Mouse (Mus musculus): ENCODE measurements at regions not wholly inside any gene's neighbourhood (a gene's known extent, or its start where the extent isn't known, plus 50 kb on each side); places are given as distances from the start of the nearest gene placed in this dataset.
A peak's percentile ranks its signal among the peaks of the same experiment; 100 is the strongest.

GRCm38 (mm10) chr12:56252612-56253444 lies 92.9 kb downstream of the Mbip start:
- Histone ChIP-seq H3K4me1 (ENCODE audit: insufficient read depth, low read length) (no peaks in the 10 kb centered on the region), H3K9me3 (ENCODE audit: low read length) (no peaks in the 10 kb centered on the region), H3K27me3 (ENCODE audit: insufficient read depth, low read length) (no peaks in the 10 kb centered on the region), H3K4me2 (ENCODE audit: low read depth, low read length, poor library complexity, severe bottlenecking) (no peak overlapping the region), H3K4me3 (ENCODE audit: low read depth, low read length) (no peak overlapping the region), H3K36me3 (ENCODE audit: insufficient read depth, low read length) (no peaks in the 10 kb centered on the region), H3K27ac (ENCODE audit: low read depth, low read length) (no peak overlapping the region), H3K9ac (replicated peaks; ENCODE audit: low read length, poor library complexity, severe bottlenecking) (no peak overlapping the region)
- DNase-seq (ENCODE audit: low spot score), result no peak
- TF ChIP-seq CTCF (IDR thresholded peaks at IDR 0.05), result no peak
- ATAC-seq (ENCODE audit: low FRiP score), result no peak
- 28% methylated on average over 7 of the region's 7 CpGs for WGBS

GRCm38 (mm10) chr12:56250262-56250661 lies 95.4 kb downstream of the Mbip start:
- WGBS, result 23% methylated on average over 3 of the region's 3 CpGs

GRCm38 (mm10) chr12:56246406-56246805 lies 99.3 kb downstream of the Mbip start:
- 89% methylated on average over 7 of the region's 7 CpGs for WGBS
- H3K9ac ChIP-seq (replicated peaks; ENCODE audit: low read length, poor library complexity, severe bottlenecking), result no peak overlapping the region
- no peak overlapping the region for H3K27ac ChIP-seq (ENCODE audit: low read depth, low read length)
- no peaks in the 10 kb centered on the region for H3K4me1 ChIP-seq (ENCODE audit: insufficient read depth, low read length)
- H3K27me3 ChIP-seq (ENCODE audit: insufficient read depth, low read length), result no peaks in the 10 kb centered on the region
- H3K4me3 ChIP-seq (ENCODE audit: low read depth, low read length), result no peak overlapping the region
- no peaks in the 10 kb centered on the region for H3K36me3 ChIP-seq (ENCODE audit: insufficient read depth, low read length)
- TF ChIP-seq CTCF (IDR thresholded peaks at IDR 0.05), result no peak
- H3K9me3 ChIP-seq (ENCODE audit: low read length), result no peaks in the 10 kb centered on the region
- DNase-seq (ENCODE audit: low spot score) (no peak), ATAC-seq (ENCODE audit: low FRiP score) (no peak)
- no peak overlapping the region for H3K4me2 ChIP-seq (ENCODE audit: low read depth, low read length, poor library complexity, severe bottlenecking)

More at GRCm38 (mm10) chr12:56250262-56250661, 95.4 kb downstream of the Mbip start:
- Histone ChIP-seq H3K4me2 (ENCODE audit: low read depth, low read length, poor library complexity, severe bottlenecking) (no peak overlapping the region), H3K9ac (replicated peaks; ENCODE audit: low read length, poor library complexity, severe bottlenecking) (no peak overlapping the region), H3K36me3 (ENCODE audit: insufficient read depth, low read length) (no peaks in the 10 kb centered on the region), H3K4me3 (ENCODE audit: low read depth, low read length) (no peak overlapping the region), H3K27me3 (ENCODE audit: insufficient read depth, low read length) (no peaks in the 10 kb centered on the region), H3K4me1 (ENCODE audit: insufficient read depth, low read length) (no peaks in the 10 kb centered on the region), H3K27ac (ENCODE audit: low read depth, low read length) (no peak overlapping the region), H3K9me3 (ENCODE audit: low read length) (no peaks in the 10 kb centered on the region)
- no peak for ATAC-seq (ENCODE audit: low FRiP score)
- no peak for DNase-seq (ENCODE audit: low spot score)
- TF ChIP-seq CTCF (IDR thresholded peaks at IDR 0.05), result no peak

- H3K4me3 ChIP-seq (ENCODE audit: low read depth, low read length), result no peak overlapping the region
- H3K27ac ChIP-seq (ENCODE audit: low read depth, low read length), result no peak overlapping the region
- H3K4me2 ChIP-seq (ENCODE audit: low read depth, low read length, poor library complexity, severe bottlenecking), result no peak overlapping the region
- TF ChIP-seq CTCF (IDR thresholded peaks at IDR 0.05), result no peak
- H3K9ac ChIP-seq (replicated peaks; ENCODE audit: low read length, poor library complexity, severe bottlenecking), result no peak overlapping the region
- DNase-seq (ENCODE audit: low spot score), result no peak
- no peak for ATAC-seq (ENCODE audit: low FRiP score)
- no peaks in the 10 kb centered on the region for H3K27me3 ChIP-seq (ENCODE audit: insufficient read depth, low read length)
- H3K4me1 ChIP-seq (ENCODE audit: insufficient read depth, low read length), result no peaks in the 10 kb centered on the region
- H3K9me3 ChIP-seq (ENCODE audit: low read length), result no peaks in the 10 kb centered on the region
- 72% methylated on average over 5 of the region's 5 CpGs for WGBS
- H3K36me3 ChIP-seq (ENCODE audit: insufficient read depth, low read length), result no peaks in the 10 kb centered on the region
Measured at GRCm38 (mm10) chr12:56242803-56243202, 102.9 kb downstream of the Mbip start.

- Histone ChIP-seq H3K36me3 (ENCODE audit: insufficient read depth, low read length) (no peaks in the 10 kb centered on the region), H3K4me2 (ENCODE audit: low read depth, low read length, poor library complexity, severe bottlenecking) (no peak overlapping the region), H3K27ac (ENCODE audit: low read depth, low read length) (no peak overlapping the region), H3K27me3 (ENCODE audit: insufficient read depth, low read length) (no peaks in the 10 kb centered on the region), H3K9me3 (ENCODE audit: low read length) (no peaks in the 10 kb centered on the region), H3K4me1 (ENCODE audit: insufficient read depth, low read length) (no peaks in the 10 kb centered on the region), H3K9ac (replicated peaks; ENCODE audit: low read length, poor library complexity, severe bottlenecking) (no peak overlapping the region), H3K4me3 (ENCODE audit: low read depth, low read length) (no peak overlapping the region)
- 23% methylated on average over 5 of the region's 5 CpGs for WGBS
- peak; percentile 46 for DNase-seq (ENCODE audit: low spot score)
- no peak for ATAC-seq (ENCODE audit: low FRiP score)
- peak; percentile 47 for TF ChIP-seq CTCF (IDR thresholded peaks at IDR 0.05)
Measured at GRCm38 (mm10) chr12:56241735-56242134, 104.0 kb downstream of the Mbip start.

- no peaks in the 10 kb centered on the region for H3K9me3 ChIP-seq (ENCODE audit: low read length)
- no peaks in the 10 kb centered on the region for H3K27me3 ChIP-seq (ENCODE audit: insufficient read depth, low read length)
- H3K27ac ChIP-seq (ENCODE audit: low read depth, low read length), result no peak overlapping the region
- no peak overlapping the region for H3K4me3 ChIP-seq (ENCODE audit: low read depth, low read length)
- DNase-seq (ENCODE audit: low spot score), result no peak
- H3K4me2 ChIP-seq (ENCODE audit: low read depth, low read length, poor library complexity, severe bottlenecking), result no peak overlapping the region
- no peak for ATAC-seq (ENCODE audit: low FRiP score)
- WGBS, result 71% methylated on average over 12 of the region's 12 CpGs
- H3K36me3 ChIP-seq (ENCODE audit: insufficient read depth, low read length), result no peaks in the 10 kb centered on the region
- no peaks in the 10 kb centered on the region for H3K4me1 ChIP-seq (ENCODE audit: insufficient read depth, low read length)
- no peak overlapping the region for H3K9ac ChIP-seq (replicated peaks; ENCODE audit: low read length, poor library complexity, severe bottlenecking)
- TF ChIP-seq CTCF (IDR thresholded peaks at IDR 0.05), result no peak
Measured at GRCm38 (mm10) chr12:56240206-56240605, 105.5 kb downstream of the Mbip start.
